Mouse (Mus musculus) frontal cortex, adult 2 months (tissue): ENCODE measurements at regions not wholly inside any gene's neighbourhood (a gene's known extent, or its start where the extent isn't known, plus 50 kb on each side); places are given as distances from the start of the nearest gene placed in this dataset.
"Not testable (repeated sequence)": the region's sequence is repeated elsewhere in the genome, so short reads cannot be mapped to it uniquely, and the experiment has no call there.

ENCODE experiments used
- DNase-seq, 2 experiments: peaks; one replicate each; pipeline ENCODE4 v3.0.0; 2022; ENCODE audit warnings: low spot score in 1 of 2; ENCODE audit errors: extremely low spot score in 1 of 2

- no peak for DNase-seq
Measured at GRCm38 (mm10) chr8:8984829-8985251, 294.5 kb upstream of the Arglu1 start.

- no peak for DNase-seq
Measured at GRCm38 (mm10) chr8:8984159-8984828, 294.0 kb upstream of the Arglu1 start.

- DNase-seq = no peak
Measured at GRCm38 (mm10) chr8:8983133-8983661, 292.9 kb upstream of the Arglu1 start.

GRCm38 (mm10) chr8:8978969-8979368 is 288.6 kb upstream of the Arglu1 start:
- DNase-seq = no peak

- DNase-seq = no peak
Measured at GRCm38 (mm10) chr8:8973769-8974168, 283.4 kb upstream of the Arglu1 start.

GRCm38 (mm10) chr8:8973334-8973733 is 283.0 kb upstream of the Arglu1 start:
- DNase-seq = no peak

- DNase-seq = no peak
Measured at GRCm38 (mm10) chr8:8970776-8971175, 280.5 kb upstream of the Arglu1 start.

GRCm38 (mm10) chr8:8970346-8970745 is 280.0 kb upstream of the Arglu1 start:
- no peak for DNase-seq

- DNase-seq = no peak
Measured at GRCm38 (mm10) chr8:8969112-8969950, 279.0 kb upstream of the Arglu1 start.

- no peak for DNase-seq
Measured at GRCm38 (mm10) chr8:8966658-8967048, 276.3 kb upstream of the Arglu1 start.

- no peak for DNase-seq
Measured at GRCm38 (mm10) chr8:8965983-8966657, 275.8 kb upstream of the Arglu1 start.

GRCm38 (mm10) chr8:8960221-8960620 is 269.9 kb upstream of the Arglu1 start:
- no peak for DNase-seq

- no peak for DNase-seq
Measured at GRCm38 (mm10) chr8:8959787-8960093, 269.4 kb upstream of the Arglu1 start.

GRCm38 (mm10) chr8:8959021-8959786 is 268.9 kb upstream of the Arglu1 start:
- DNase-seq = no peak

- not testable (repeated sequence) for DNase-seq
Measured at GRCm38 (mm10) chr8:8958140-8958539, 267.8 kb upstream of the Arglu1 start.

- DNase-seq = no peak
Measured at GRCm38 (mm10) chr8:8952212-8952611, 261.9 kb upstream of the Arglu1 start.

GRCm38 (mm10) chr8:8951186-8951585 is 260.9 kb upstream of the Arglu1 start:
- no peak for DNase-seq

- no peak for DNase-seq
Measured at GRCm38 (mm10) chr8:8947516-8948161, 257.3 kb upstream of the Arglu1 start.

- DNase-seq = no peak
Measured at GRCm38 (mm10) chr8:8942991-8943390, 252.7 kb upstream of the Arglu1 start.

GRCm38 (mm10) chr8:8940899-8941298 is 250.6 kb upstream of the Arglu1 start:
- no peak for DNase-seq
